Mouse (Mus musculus): Measurements from ENCODE around the gene Ube2g2.

DNA sequence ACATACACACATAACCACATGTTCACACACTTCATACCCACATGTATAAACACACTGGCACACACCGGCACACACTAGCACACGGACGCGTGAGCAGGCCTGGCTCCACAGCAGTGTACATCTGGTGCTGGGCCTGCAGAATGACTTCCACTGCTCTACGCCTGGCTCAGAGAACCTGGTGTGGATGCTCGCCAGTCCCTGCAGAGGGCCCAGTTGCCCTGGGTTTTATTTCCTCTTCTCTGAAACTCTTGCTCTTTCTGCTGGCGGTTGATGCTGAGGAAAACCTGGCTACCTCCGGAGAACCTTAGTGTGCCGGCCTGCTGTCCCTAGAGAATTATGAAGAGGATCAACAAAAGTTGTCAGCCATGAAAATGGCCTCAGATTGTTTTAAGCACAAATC is 30.0 kb downstream of the Ube2g2 start:
- TF ChIP-seq POLR2A (IDR thresholded peaks at IDR 0.05; ENCODE audit: insufficient read depth, low read depth, low read length) (no peak), CTCF (IDR thresholded peaks at IDR 0.05; ENCODE audit: insufficient read depth, low read depth, low read length) (no peak)
